Mouse (Mus musculus) neutrophil, adult 5-6 weeks (primary cell): ENCODE measurements around the gene Gm20388. TPM values are rescaled to one million over a fixed set of nuclear protein-coding genes. Genes with fewer than 3 reads are reported as not detected.
A peak's percentile ranks its signal among the peaks of the same experiment; 100 is the strongest.
"Not testable (repeated sequence)": the region's sequence is repeated elsewhere in the genome, so short reads cannot be mapped to it uniquely, and the experiment has no call there.

Experiments
- ATAC-seq: fragments of 151-379, 151-347 bp; 2 replicates; pipeline ENCODE4 v1.8.0; 2017; ENCODE audit warnings: mild to moderate bottlenecking, moderate TSS enrichment; ENCODE audit not compliant: insufficient number of reproducible peaks, poor library complexity, low FRiP score, severe bottlenecking; ENCODE audit errors: extremely low read depth
- total RNA-seq: library from RNA; stranded (forward); fragments of 200-1000 nt; gene quantifications from 2 replicates; pipeline ENCODE4 v1.2.3, GENCODE M21; 2017

Gm20388 gene
- total RNA-seq, 1 experiment from 2014 or later: 10.8 TPM

DNA sequence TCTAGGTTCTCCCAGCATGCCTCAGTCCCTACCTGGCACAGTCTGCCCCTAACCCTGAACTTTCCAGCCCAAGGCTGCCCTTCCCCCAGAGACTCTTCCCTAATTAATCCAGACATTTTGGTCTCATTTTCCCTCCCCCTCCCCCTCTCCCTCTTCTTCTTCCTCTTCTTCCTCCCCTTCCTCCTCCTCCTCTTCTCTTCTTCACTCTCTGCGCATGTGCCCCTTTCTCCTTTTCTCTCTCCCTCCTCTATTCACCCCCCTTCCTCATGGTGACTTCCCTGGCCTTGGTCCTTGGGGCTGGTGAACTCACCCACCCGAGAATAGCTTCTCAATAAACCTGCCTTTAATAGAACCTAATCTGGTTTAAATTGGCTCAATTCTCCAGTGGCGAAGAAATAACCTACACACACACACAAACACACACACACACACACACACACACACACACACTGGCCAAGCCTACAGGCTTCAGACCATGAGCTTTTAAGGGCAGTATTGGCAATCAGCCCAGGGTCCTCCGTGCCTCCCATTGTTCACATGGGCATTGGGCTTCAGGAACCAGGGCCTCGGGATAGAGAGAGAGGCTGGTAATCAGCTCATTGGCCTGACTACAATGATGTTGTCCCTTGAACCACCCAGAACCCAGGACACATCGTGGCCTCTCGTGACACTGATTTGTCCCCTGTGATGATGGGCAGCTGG is 432.4 kb downstream of the Gm20388 start:
- no peak for ATAC-seq

- ATAC-seq: no peak
These were observed 432.9 kb downstream of the Gm20388 start for GRCm38 (mm10) chr8:120343582-120343981.

DNA sequence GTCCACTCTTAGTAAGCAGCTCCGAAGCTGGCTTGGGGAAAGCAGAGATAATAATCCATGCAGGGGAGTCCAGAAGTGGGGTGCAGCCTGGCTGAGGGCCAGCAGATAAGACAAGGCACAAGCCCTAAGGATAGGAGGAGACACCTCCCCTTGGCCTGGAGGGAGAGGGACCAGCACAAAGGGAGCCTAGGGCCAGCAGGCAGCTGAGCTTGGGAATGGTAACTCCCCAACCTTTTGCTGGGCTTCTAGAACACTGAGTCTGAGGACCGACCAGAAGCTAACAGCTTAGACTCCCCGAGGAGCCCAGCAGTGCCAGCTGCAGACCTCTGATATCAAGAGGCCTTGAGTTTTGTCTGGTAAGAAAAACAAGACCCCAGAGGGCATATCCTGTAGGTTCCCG is 433.5 kb downstream of the Gm20388 start:
- ATAC-seq: no peak

DNA sequence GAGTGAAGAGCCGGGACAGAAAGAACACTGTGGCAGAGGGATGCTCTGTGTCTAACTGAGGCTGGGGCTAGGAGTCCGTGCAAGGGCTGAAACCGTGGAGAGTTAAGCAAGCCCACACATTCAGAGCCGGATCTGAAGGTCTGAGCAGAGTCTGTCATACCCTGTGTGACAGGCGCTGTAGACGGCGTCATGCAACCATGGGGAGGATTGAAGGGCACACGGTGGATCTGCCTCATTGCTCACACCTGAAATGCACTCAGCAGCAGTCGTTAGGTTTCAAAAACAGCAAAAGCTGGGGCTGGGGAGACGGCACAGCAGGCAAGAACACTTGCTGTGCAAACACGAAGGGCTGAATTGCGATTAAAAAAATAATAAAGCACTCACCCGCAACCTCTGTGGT is 433.9 kb downstream of the Gm20388 start:
- no peak for ATAC-seq

DNA sequence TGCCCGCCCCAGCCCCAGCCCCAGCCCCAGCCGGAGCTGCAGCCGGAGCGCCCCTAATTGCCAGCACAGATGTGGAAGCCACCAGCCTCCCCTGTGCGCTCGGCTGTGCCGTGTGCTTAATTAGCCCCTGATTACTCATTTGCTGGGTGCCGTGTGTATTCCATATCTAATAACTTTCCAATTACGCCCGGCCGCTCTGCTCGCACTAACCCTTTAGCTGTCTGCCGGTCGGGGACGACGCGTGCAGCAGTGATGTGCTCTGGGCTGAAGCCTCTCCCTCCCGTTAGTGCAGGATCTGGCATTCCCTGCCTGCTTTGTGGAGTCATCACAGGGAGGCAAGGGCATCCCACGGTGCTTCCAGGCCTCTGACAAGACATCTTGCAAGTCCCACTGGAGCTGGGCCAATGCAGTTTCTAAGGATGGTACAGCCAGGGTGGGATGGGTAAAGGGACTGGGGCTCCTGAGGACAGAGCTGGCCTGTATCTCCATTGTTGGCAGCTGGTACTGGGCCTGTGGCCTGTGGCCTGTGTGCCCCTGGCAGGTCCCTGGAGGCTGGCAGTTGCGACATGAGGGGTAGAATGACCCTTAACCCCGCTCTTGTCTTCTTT is 437.2 kb downstream of the Gm20388 start:
- ATAC-seq: no peak

- no peak for ATAC-seq
These were observed 438.3 kb downstream of the Gm20388 start for GRCm38 (mm10) chr8:120348922-120349321.

DNA sequence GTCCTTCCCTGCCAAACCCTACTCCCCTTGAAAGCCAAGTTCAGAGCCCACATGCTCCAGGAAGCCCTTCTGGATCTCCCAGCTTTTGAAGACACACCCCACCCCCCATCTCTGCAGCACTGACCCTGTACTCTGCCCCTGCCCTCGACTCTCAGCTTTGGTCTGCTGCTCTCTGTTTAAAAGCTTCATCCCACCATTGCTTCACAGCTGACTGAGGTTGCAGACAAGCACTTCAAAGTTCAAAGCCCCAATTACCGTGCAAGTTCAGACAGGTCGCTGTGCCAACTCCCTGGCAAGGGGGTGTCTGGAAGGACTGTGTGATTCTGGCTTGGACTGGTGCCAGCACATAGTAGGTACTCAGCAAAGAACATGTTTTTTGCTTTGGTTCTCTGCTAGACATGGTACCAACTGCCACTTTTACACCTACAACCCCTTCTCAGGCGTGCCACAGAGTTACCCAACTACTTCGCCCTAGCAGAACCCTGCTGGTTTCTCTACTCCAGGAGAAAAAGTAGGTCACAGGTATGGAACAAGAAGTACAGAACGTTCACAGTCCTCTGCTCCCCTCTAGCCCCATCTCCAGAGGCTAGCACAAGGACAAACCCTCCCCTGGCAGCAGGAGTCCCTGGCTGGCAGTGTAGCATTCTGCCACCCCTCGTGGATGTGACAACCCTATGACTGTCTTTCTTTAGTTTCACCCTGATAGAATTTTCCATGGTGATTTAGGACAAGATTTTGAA is 440.9 kb downstream of the Gm20388 start:
- no peak for ATAC-seq

GRCm38 (mm10) chr8:120352096-120352495 is 441.5 kb downstream of the Gm20388 start:
- ATAC-seq: no peak

DNA sequence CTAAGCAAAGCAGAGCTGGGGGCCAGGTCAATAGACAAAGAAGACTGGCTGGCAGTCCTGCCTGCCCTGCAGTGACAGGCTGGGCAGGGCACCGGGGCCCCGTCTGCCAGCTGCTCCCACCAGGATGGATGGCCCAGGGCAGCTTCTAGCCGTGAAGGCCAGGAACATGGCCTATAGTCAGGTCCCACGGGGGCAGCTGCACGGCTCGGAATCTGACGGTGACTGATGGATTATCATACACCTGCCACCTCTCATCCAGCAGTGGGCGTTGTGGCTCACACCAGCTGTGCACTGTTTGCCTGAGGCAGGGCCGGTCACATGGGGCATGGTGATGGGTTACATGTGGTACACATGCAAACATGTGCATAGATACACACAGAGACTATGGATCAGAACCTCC is 445.4 kb downstream of the Gm20388 start:
- ATAC-seq: no peak

- no peak for ATAC-seq
These were observed 446.9 kb downstream of the Gm20388 start for GRCm38 (mm10) chr8:120357504-120357903.

- ATAC-seq: no peak
These were observed 450.7 kb downstream of the Gm20388 start for GRCm38 (mm10) chr8:120361301-120361700.

DNA sequence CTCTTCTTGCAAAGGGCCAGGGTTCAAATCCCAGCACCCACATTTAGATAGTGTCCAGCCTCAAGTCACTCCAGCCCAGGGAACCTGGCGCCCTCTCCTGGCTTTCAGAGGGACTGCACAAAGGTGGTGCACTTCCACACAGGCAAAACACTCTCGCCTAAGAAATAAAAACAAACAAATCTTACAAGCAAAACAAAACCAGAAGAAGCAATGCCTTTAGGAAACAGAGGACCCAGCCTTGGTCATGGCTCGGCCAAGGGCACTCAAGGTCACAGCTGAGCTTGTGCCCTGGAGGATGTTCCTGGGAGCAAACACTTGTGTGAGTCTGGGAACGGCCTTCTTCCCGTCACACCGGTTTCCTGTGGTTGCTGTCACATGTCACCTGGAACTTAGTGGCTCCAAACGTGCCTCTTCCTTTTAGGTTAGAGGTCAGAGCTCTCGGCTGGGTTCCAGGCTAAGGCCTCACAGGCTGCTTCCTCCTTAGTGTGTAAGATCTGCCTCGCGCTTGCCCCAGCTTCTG is 453.0 kb downstream of the Gm20388 start:
- no peak for ATAC-seq

- ATAC-seq: no peak
These were observed 453.6 kb downstream of the Gm20388 start for GRCm38 (mm10) chr8:120364093-120364725.

GRCm38 (mm10) chr8:120366840-120367239 is 456.2 kb downstream of the Gm20388 start:
- no peak for ATAC-seq

GRCm38 (mm10) chr8:120368191-120368590 is 457.6 kb downstream of the Gm20388 start:
- not testable (repeated sequence) for ATAC-seq

DNA sequence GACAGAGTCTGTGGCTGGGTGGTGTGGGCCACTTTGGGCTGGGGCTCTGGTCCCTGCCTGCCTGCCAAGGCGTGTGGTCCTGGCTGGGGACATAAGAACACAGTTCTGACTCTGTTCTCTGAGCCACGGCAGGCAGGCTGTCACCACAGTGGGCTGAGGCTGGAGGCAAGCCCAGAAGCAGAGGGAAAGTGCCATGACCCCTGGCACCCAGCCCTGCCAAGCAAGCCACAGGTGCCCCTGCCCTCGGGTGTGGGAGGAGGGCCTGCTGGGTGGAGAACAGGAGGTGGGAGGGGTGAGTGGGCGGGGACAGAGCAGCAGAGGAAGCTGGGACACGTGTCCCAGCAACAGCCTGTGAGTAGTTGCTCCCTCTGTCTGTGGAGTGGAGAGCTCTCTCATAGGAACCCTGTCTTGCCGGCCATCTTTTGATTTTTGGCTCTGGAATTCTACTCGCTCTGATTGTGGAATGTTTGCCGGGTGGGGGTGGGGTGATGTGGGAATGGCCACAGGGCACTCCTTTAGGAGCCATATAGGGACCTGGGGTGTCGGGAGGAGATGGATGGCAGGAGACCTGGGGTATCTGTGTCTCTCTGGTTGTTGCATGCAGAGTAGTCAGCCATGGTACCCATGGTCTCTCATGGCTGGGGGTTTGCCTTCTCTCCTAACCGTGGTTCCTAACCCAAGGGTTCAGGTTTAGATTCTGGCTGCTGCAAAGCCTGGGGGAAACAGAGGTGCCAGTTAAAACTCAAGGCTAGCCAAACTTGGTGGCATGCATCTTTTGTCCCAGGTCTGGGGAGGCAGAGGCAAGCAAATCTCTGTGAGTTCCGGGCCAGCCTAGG is 458.4 kb downstream of the Gm20388 start:
- peak; percentile 62 for ATAC-seq

DNA sequence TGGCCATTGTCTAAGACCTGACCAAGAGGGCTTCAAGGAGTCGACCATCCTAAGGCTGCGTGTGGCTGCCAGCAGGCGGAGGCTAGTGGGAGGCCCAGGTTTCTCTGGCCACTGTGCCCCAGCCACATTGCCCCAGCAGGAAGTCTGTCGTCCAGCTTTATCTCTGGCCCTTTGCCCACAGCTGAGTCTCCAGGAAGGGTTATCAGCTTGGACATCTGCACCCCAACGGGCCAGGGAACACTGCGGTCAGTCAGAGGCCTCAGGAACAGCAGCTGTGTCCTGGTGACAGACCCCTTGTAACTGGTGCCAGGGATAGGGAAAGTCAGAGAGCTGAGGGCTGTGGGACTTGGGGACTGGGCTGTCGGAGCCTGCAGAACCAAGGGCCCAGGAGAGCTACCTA is 459.3 kb downstream of the Gm20388 start:
- no peak for ATAC-seq

GRCm38 (mm10) chr8:120370461-120370860 is 459.8 kb downstream of the Gm20388 start:
- no peak for ATAC-seq

GRCm38 (mm10) chr8:120371146-120371545 is 460.5 kb downstream of the Gm20388 start:
- no peak for ATAC-seq
